Mouse (Mus musculus): Measurements from ENCODE around the gene Dolpp1. TPM values are rescaled to one million over a fixed set of nuclear protein-coding genes. Genes with fewer than 3 reads are reported as not detected.
"Not testable (repeated sequence)": the region's sequence is repeated elsewhere in the genome, so short reads cannot be mapped to it uniquely, and the experiment has no call there.

Dolpp1 gene
- polyA plus RNA-seq, 1 experiment: 73.2 TPM

DNA sequence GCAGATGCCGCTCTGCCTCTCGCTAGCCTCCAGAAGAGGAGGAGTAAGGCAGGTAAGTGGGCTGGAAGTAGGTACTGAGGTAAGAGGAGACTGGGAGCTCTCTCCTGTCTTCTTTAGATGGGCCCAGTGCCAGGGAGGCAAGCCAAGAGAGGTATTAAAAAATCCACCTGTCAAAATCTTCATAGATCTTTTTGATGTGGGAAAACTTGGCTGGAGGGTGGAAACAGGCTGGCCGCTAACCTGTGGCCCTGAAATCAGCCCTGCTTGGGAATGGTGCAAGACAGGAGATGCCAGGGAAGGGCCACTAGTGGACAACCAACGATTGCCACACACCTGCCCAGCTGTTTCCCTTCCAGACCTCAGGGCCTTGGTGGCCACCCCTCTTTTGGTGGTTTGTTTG lies 22.0 kb downstream of the Dolpp1 start:
- no peak for TF ChIP-seq POLR2A (IDR thresholded peaks at IDR 0.05; ENCODE audit: borderline replicate concordance, extremely low read depth, insufficient read depth, insufficient read length, poor library complexity, severe bottlenecking)
- no peak for TF ChIP-seq CTCF (IDR thresholded peaks at IDR 0.05; ENCODE audit: borderline replicate concordance, extremely low read depth, insufficient read depth, insufficient read length)
- DNase-seq (ENCODE audit: low read depth): no peak

- no peak for DNase-seq (ENCODE audit: low read depth)
- no peak for TF ChIP-seq POLR2A (IDR thresholded peaks at IDR 0.05; ENCODE audit: borderline replicate concordance, extremely low read depth, insufficient read depth, insufficient read length, poor library complexity, severe bottlenecking)
- TF ChIP-seq CTCF (IDR thresholded peaks at IDR 0.05; ENCODE audit: borderline replicate concordance, extremely low read depth, insufficient read depth, insufficient read length): no peak
These were observed 22.6 kb downstream of the Dolpp1 start for GRCm38 (mm10) chr2:30414681-30415080.

- DNase-seq (ENCODE audit: low read depth): peak; percentile 90
- TF ChIP-seq CTCF (IDR thresholded peaks at IDR 0.05; ENCODE audit: borderline replicate concordance, extremely low read depth, insufficient read depth, insufficient read length) (no peak), POLR2A (IDR thresholded peaks at IDR 0.05; ENCODE audit: borderline replicate concordance, extremely low read depth, insufficient read depth, insufficient read length, poor library complexity, severe bottlenecking) (peak; percentile 71)
These were observed 23.3 kb downstream of the Dolpp1 start, which contains the start of gene Crat for GRCm38 (mm10) chr2:30415157-30415935. Crat (minus strand) TSS chr2:30415813.

- DNase-seq (ENCODE audit: low read depth): peak; percentile 97
- TF ChIP-seq CTCF (IDR thresholded peaks at IDR 0.05; ENCODE audit: borderline replicate concordance, extremely low read depth, insufficient read depth, insufficient read length) (no peak), POLR2A (IDR thresholded peaks at IDR 0.05; ENCODE audit: borderline replicate concordance, extremely low read depth, insufficient read depth, insufficient read length, poor library complexity, severe bottlenecking) (peak; percentile 100)
These were observed 24.0 kb downstream of the Dolpp1 start, which contains the start of gene Ptpa for GRCm38 (mm10) chr2:30415936-30416648. Ptpa (plus strand) TSS chr2:30416039.

- TF ChIP-seq CTCF (IDR thresholded peaks at IDR 0.05; ENCODE audit: borderline replicate concordance, extremely low read depth, insufficient read depth, insufficient read length) (no peak), POLR2A (IDR thresholded peaks at IDR 0.05; ENCODE audit: borderline replicate concordance, extremely low read depth, insufficient read depth, insufficient read length, poor library complexity, severe bottlenecking) (no peak)
- DNase-seq (ENCODE audit: low read depth): no peak
These were observed 24.6 kb downstream of the Dolpp1 start for GRCm38 (mm10) chr2:30416649-30416965.

DNA sequence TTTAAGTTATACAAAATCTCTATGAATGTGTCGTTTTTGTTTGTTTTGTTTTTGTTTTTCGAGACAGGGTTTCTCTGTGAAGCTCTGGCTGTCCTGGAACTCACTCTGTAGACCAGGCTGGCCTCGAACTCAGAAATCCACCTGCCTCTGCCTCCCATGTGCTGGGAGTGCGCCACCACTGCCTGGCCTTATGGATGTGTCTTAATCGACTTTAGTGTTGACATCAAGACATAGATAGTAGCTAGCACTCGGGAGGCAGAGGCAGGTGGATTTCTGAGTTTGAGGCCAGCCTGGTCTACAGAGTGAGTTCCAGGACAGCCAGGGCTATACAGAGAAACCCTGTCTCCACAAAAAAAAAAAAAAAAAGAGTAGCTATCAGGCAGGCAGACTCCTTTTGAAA lies 25.1 kb downstream of the Dolpp1 start:
- DNase-seq (ENCODE audit: low read depth): not testable (repeated sequence)

GRCm38 (mm10) chr2:30417595-30418165 lies 25.6 kb downstream of the Dolpp1 start:
- DNase-seq (ENCODE audit: low read depth): no peak
- TF ChIP-seq POLR2A (IDR thresholded peaks at IDR 0.05; ENCODE audit: borderline replicate concordance, extremely low read depth, insufficient read depth, insufficient read length, poor library complexity, severe bottlenecking) (no peak), CTCF (IDR thresholded peaks at IDR 0.05; ENCODE audit: borderline replicate concordance, extremely low read depth, insufficient read depth, insufficient read length) (no peak)

DNA sequence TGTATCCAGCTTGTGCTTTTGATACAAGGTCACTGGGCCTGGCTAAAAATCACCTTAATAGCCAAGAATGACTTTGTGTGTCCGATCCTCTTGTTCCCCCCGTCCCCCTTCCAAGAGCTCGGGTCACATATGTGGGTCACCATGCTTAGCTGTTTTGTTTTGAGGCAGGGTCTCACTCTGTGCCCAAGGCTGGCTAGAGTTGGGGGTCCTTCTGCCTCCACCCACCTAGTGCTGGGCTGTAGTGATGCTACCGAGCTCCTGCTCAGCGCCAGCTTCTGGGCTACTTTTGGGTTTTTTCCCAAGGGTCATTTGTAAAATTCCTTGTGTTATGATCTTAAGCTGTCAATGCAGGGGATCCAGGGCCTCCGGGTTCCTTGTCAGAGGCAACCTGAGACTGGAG lies 26.2 kb downstream of the Dolpp1 start:
- DNase-seq (ENCODE audit: low read depth): no peak

DNA sequence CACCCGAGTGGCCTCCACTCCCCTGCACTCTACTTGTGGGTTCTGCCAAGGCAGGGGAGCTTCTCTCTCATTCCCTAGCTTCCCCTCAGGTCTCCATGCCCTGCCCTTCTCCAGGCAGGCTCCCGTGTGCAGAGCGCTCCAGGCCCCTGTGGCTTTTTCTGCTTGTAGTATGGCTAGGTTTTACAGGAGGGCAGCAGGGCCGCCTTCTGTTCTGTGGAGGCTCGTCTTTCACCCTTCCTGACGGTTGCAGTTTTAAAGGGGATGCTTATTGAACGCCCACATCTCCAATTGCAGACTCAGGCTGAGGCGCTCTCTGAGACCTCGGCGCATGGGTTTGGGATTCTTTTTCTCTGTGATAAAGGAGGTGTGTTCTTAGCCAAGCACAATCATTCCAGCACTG lies 27.1 kb downstream of the Dolpp1 start:
- peak; percentile 13 for DNase-seq (ENCODE audit: low read depth)
- TF ChIP-seq POLR2A (IDR thresholded peaks at IDR 0.05; ENCODE audit: borderline replicate concordance, extremely low read depth, insufficient read depth, insufficient read length, poor library complexity, severe bottlenecking) (no peak), CTCF (IDR thresholded peaks at IDR 0.05; ENCODE audit: borderline replicate concordance, extremely low read depth, insufficient read depth, insufficient read length) (no peak)

More for the DNA sequence above, 26.2 kb downstream of the Dolpp1 start:
- no peak for TF ChIP-seq POLR2A (IDR thresholded peaks at IDR 0.05; ENCODE audit: borderline replicate concordance, extremely low read depth, insufficient read depth, insufficient read length, poor library complexity, severe bottlenecking)
- TF ChIP-seq CTCF (IDR thresholded peaks at IDR 0.05; ENCODE audit: borderline replicate concordance, extremely low read depth, insufficient read depth, insufficient read length): no peak

DNA sequence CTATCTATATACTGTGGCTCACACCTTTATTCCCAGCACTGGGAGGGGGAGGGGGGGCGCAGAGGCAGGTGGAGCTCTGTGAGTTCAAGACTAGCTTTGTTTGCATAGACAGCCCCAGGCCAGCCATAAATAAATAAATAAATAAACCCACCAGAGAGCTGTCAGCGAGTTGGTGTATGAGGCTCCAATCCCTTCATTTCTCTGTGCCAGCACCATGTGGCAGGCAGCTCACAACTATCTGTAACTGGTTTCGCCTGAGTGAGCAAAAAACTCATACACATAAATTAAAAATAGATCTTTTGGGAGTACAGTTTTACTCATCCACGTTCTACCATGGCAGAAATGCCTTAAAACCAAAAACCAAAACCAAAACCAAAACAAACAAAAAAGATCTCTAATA lies 29.4 kb downstream of the Dolpp1 start:
- no peak for DNase-seq (ENCODE audit: low read depth)
- TF ChIP-seq POLR2A (IDR thresholded peaks at IDR 0.05; ENCODE audit: borderline replicate concordance, extremely low read depth, insufficient read depth, insufficient read length, poor library complexity, severe bottlenecking) (no peak), CTCF (IDR thresholded peaks at IDR 0.05; ENCODE audit: borderline replicate concordance, extremely low read depth, insufficient read depth, insufficient read length) (no peak)

GRCm38 (mm10) chr2:30429156-30429555 lies 37.1 kb downstream of the Dolpp1 start:
- TF ChIP-seq CTCF (IDR thresholded peaks at IDR 0.05; ENCODE audit: borderline replicate concordance, extremely low read depth, insufficient read depth, insufficient read length) (no peak), POLR2A (IDR thresholded peaks at IDR 0.05; ENCODE audit: borderline replicate concordance, extremely low read depth, insufficient read depth, insufficient read length, poor library complexity, severe bottlenecking) (no peak)

More at GRCm38 (mm10) chr2:30429156-30429555, 37.1 kb downstream of the Dolpp1 start:
- no peak for DNase-seq (ENCODE audit: low read depth)

All from brain, embryonic 14.5 days (tissue).